Mouse (Mus musculus): ENCODE results near the gene Msh4.

GRCm38 (mm10) chr3:153895454-153895853 lies 10.5 kb downstream of the Msh4 start:
- TF ChIP-seq CTCF (IDR thresholded peaks at IDR 0.05; ENCODE audit: insufficient read depth, low read depth, low read length) = no peak
- TF ChIP-seq POLR2A (IDR thresholded peaks at IDR 0.05; ENCODE audit: insufficient read depth, low read depth, low read length) = no peak

All from olfactory bulb, adult 2 months (tissue).